Mouse (Mus musculus) liver, postnatal 0 days (tissue): Measurements from ENCODE around the gene Tas2r126. TPM values are rescaled to one million over a fixed set of nuclear protein-coding genes. Genes with fewer than 3 reads are reported as not detected.

ENCODE experiments used
- ATAC-seq: fragments of 200-750 bp; cut with Nextera tagmentation; 2 replicates; pipeline ENCODE4 v1.8.0; 2017; ENCODE audit warnings: mild to moderate bottlenecking, moderate library complexity
- DNase-seq: peaks from one replicate; pipeline ENCODE4 v3.0.0-alpha.2; 2016
- H3K27ac ChIP-seq: fragments of 300-500 bp; sonication (generic); 2 replicates; pipeline ENCODE4 v1.5.1; 2014; ENCODE audit warnings: antibody characterized with exemption, moderate library complexity, mild to moderate bottlenecking, low read depth
- H3K27me3 ChIP-seq: fragments of 300-500 bp; sonication (generic); 2 replicates; pipeline ENCODE4 v1.6.1; 2014; ENCODE audit warnings: low read length, control low read depth, mixed read lengths; ENCODE audit not compliant: insufficient read depth
- H3K36me3 ChIP-seq: fragments of 300-500 bp; sonication (generic); replicated peaks from 2 replicates; pipeline ENCODE4 v1.6.1; 2014; ENCODE audit warnings: mild to moderate bottlenecking, control low read depth, low read length, moderate library complexity, mixed read lengths; ENCODE audit not compliant: insufficient read depth
- H3K4me1 ChIP-seq: fragments of 300-500 bp; sonication (generic); 2 replicates; pipeline ENCODE4 v1.6.1; 2014; ENCODE audit warnings: antibody characterized with exemption, mild to moderate bottlenecking, control low read depth; ENCODE audit not compliant: insufficient read depth
- H3K4me2 ChIP-seq: fragments of 300-500 bp; sonication (generic); 2 replicates; pipeline ENCODE4 v1.6.1; 2014; ENCODE audit warnings: low read depth, mild to moderate bottlenecking, low read length, moderate library complexity, mixed read lengths
- H3K4me3 ChIP-seq: fragments of 300-500 bp; sonication (generic); 2 replicates; pipeline ENCODE4 v1.5.1; 2014; ENCODE audit warnings: low read depth, low read length
- H3K9ac ChIP-seq: fragments of 300-500 bp; sonication (generic); replicated peaks from 2 replicates; pipeline ENCODE4 v1.6.1; 2014; ENCODE audit warnings: mild to moderate bottlenecking, moderate library complexity
- H3K9me3 ChIP-seq: fragments of 300-500 bp; sonication (generic); 2 replicates; pipeline ENCODE4 v1.6.1; 2016; ENCODE audit warnings: mild to moderate bottlenecking, control low read depth, low read length, mixed read lengths
- CTCF ChIP-seq: sonication (generic); IDR thresholded peaks from 2 replicates; pipeline ENCODE4 v1.5.1; 2016; ENCODE audit warnings: antibody characterized with exemption, low read depth
- EP300 ChIP-seq: IDR thresholded peaks from 2 replicates; pipeline ENCODE4 v1.6.1; 2016; ENCODE audit warnings: antibody characterized with exemption, low read depth, mild to moderate bottlenecking
- WGBS: fragments of 180-500 bp; shearing (Covaris S2); extraction: QIAGEN DNeasy Blood & Tissue Kit; methylation state at CpG from one replicate; pipeline ENCODE4 v1.1.7; 2014; ENCODE audit not compliant: insufficient replicate concordance; 5-methylcytosine and 5-hydroxymethylcytosine counted together
- polyA plus RNA-seq: library from polyadenylated mRNA; unstranded; fragments of >200 nt; fragmentation: Nextera tagmentation; extraction: Ambion mirVana; gene quantifications from 2 replicates; pipeline ENCODE4 v1.2.1, GENCODE M21; 2015

Tas2r126 gene
- not detected in 2 replicates for polyA plus RNA-seq

- WGBS: 60% methylated on average over 6 of the region's 6 CpGs
- Histone ChIP-seq H3K27ac (no peak within 1 kb of the TSS), H3K9me3 (no peaks in the 10 kb centered on the region), H3K36me3 (no peaks in the 10 kb centered on the region), H3K4me2 (no peak within 1 kb of the TSS), H3K4me1 (peaks cover 9% of the 10 kb centered on the region; the same call in 1 of the 2 replicates), H3K4me3 (no peak within 1 kb of the TSS), H3K27me3 (no peaks in the 10 kb centered on the region), H3K9ac (no peak within 1 kb of the TSS)
- TF ChIP-seq CTCF (no peak), EP300 (no peak)
- DNase-seq (no peak), ATAC-seq (no peak)
Observed at GRCm38 (mm10) chr6:42434446-42434845, at the start of gene Tas2r126. Gene Tas2r126 (plus strand): TSS chr6:42434535.

GRCm38 (mm10) chr6:42385635-42386034, 48.7 kb upstream of the Tas2r126 start:
- no peak for ATAC-seq
- TF ChIP-seq CTCF: no peak
- no peak for TF ChIP-seq EP300
- DNase-seq: no peak
- no peaks in the 10 kb centered on the region for H3K27me3 ChIP-seq
- no peak overlapping the region for H3K27ac ChIP-seq
- H3K4me1 ChIP-seq: no peaks in the 10 kb centered on the region
- no peak overlapping the region for H3K9ac ChIP-seq
- H3K9me3 ChIP-seq: no peaks in the 10 kb centered on the region
- 50% methylated on average over 4 of the region's 4 CpGs for WGBS
- no peak overlapping the region for H3K4me3 ChIP-seq
- no peak overlapping the region for H3K4me2 ChIP-seq
- no peaks in the 10 kb centered on the region for H3K36me3 ChIP-seq

- peaks cover 8% of the 10 kb centered on the region for H3K4me1 ChIP-seq
- WGBS: 37% methylated on average over 2 of the region's 2 CpGs
- H3K9ac ChIP-seq: no peak overlapping the region
- H3K27ac ChIP-seq: peak overlapping the region; percentile 44; the same call in 1 of the 2 replicates
- no peaks in the 10 kb centered on the region for H3K9me3 ChIP-seq
- TF ChIP-seq CTCF (no peak), EP300 (no peak)
- no peak for DNase-seq
- H3K36me3 ChIP-seq: no peaks in the 10 kb centered on the region
- H3K4me2 ChIP-seq: no peak overlapping the region
- no peaks in the 10 kb centered on the region for H3K27me3 ChIP-seq
- ATAC-seq: no peak
- H3K4me3 ChIP-seq: no peak overlapping the region
Observed at GRCm38 (mm10) chr6:42391796-42392330, 42.5 kb upstream of the Tas2r126 start.

GRCm38 (mm10) chr6:42395960-42396809, 38.1 kb upstream of the Tas2r126 start:
- Histone ChIP-seq H3K4me2 (no peak overlapping the region), H3K4me3 (no peak overlapping the region), H3K36me3 (no peaks in the 10 kb centered on the region), H3K27me3 (no peaks in the 10 kb centered on the region), H3K4me1 (peaks cover 12% of the 10 kb centered on the region), H3K9ac (no peak overlapping the region), H3K9me3 (no peaks in the 10 kb centered on the region), H3K27ac (peak overlapping the region; percentile 56)
- DNase-seq (peak; percentile 83), ATAC-seq (peak; percentile 95)
- TF ChIP-seq EP300: peak; percentile 81
- no peak for TF ChIP-seq CTCF
- 52% methylated on average over 9 of the region's 9 CpGs for WGBS

GRCm38 (mm10) chr6:42397041-42397657, 37.2 kb upstream of the Tas2r126 start:
- no peak overlapping the region for H3K4me3 ChIP-seq
- H3K27me3 ChIP-seq: no peaks in the 10 kb centered on the region
- no peak overlapping the region for H3K4me2 ChIP-seq
- DNase-seq (no peak), ATAC-seq (no peak)
- WGBS: 34% methylated on average over 3 of the region's 3 CpGs
- H3K9ac ChIP-seq: no peak overlapping the region
- H3K27ac ChIP-seq: peak overlapping the region; percentile 56; the same call in 1 of the 2 replicates
- H3K36me3 ChIP-seq: no peaks in the 10 kb centered on the region
- H3K9me3 ChIP-seq: no peaks in the 10 kb centered on the region
- H3K4me1 ChIP-seq: peaks cover 12% of the 10 kb centered on the region
- TF ChIP-seq EP300 (no peak), CTCF (no peak)

- WGBS: 39% methylated on average over 3 of the region's 3 CpGs
- Histone ChIP-seq H3K36me3 (no peaks in the 10 kb centered on the region), H3K4me3 (no peak overlapping the region), H3K27me3 (no peaks in the 10 kb centered on the region), H3K9me3 (no peaks in the 10 kb centered on the region), H3K9ac (no peak overlapping the region), H3K27ac (no peak overlapping the region), H3K4me2 (no peak overlapping the region), H3K4me1 (peaks cover 12% of the 10 kb centered on the region)
- no peak for TF ChIP-seq CTCF
- TF ChIP-seq EP300: no peak
- DNase-seq (no peak), ATAC-seq (no peak)
Observed at GRCm38 (mm10) chr6:42398285-42398684, 36.0 kb upstream of the Tas2r126 start.
